ENCODE assay signal across 8 mouse cellular contexts in genomic region chr7:34798441-34799403, GRCm38 (mm10). TPM values are rescaled to one million over a fixed set of nuclear protein-coding genes. Genes with fewer than 3 reads are reported as not detected.
DNase-seq lines count a peak whose midpoint lies in the region; ATAC-seq and TF ChIP-seq lines count a peak whose summit lies in the region.

No protein-coding gene starts in this region.

- H3K9me3 ChIP-seq in heart, embryonic 12.5 days (replicated peaks): no peaks in the 10 kb centered on the region
- no peaks in the 10 kb centered on the region for H3K9me3 ChIP-seq in limb, embryonic 14.5 days (ENCODE audit: control insufficient read depth, low read length)

- intact Hi-C loops in heart, adult 2 months (cut with DNase I): no loop called here
- intact Hi-C loops in heart, postnatal 14 days (cut with DNase I): no loop called here

- H3K27ac ChIP-seq in heart, embryonic 12.5 days (ENCODE audit: poor library complexity, severe bottlenecking): no peak overlapping the region
- no peak overlapping the region for H3K27ac ChIP-seq in heart, adult 2 months
- H3K27ac ChIP-seq in limb, embryonic 14.5 days (replicated peaks; ENCODE audit: low read depth, low read length): no peak overlapping the region

- H3K36me3 ChIP-seq in heart, embryonic 12.5 days: no peaks in the 10 kb centered on the region
- H3K36me3 ChIP-seq in heart, adult 2 months (ENCODE audit: control insufficient read depth, insufficient read depth, low read length): no peaks in the 10 kb centered on the region
- no peaks in the 10 kb centered on the region for H3K36me3 ChIP-seq in limb, embryonic 14.5 days (ENCODE audit: control insufficient read depth, insufficient read depth, low read length)

- no peak for TF ChIP-seq EP300 in heart, adult 2 months (IDR thresholded peaks at IDR 0.05; ENCODE audit: insufficient read depth, low read depth, low read length)

- H3K4me3 ChIP-seq in heart, embryonic 12.5 days: no peak overlapping the region
- H3K4me3 ChIP-seq in heart, adult 2 months: no peak overlapping the region
- no peak overlapping the region for H3K4me3 ChIP-seq in limb, embryonic 14.5 days (replicated peaks; ENCODE audit: low read length)

- H3K27me3 ChIP-seq in heart, embryonic 12.5 days (replicated peaks): peaks cover 15% of the 10 kb centered on the region; the same call in 1 of the 2 replicates
- no peaks in the 10 kb centered on the region for H3K27me3 ChIP-seq in heart, adult 2 months (ENCODE audit: control insufficient read depth, insufficient read depth, low read length)
- 0 out of 2 replicates have a peak, but pooled peaks cover 4% of the 10 kb centered on the region for H3K27me3 ChIP-seq in limb, embryonic 14.5 days (ENCODE audit: control insufficient read depth, insufficient read depth, low read length)

- H3K9ac ChIP-seq in heart, embryonic 12.5 days: no peak overlapping the region
- H3K9ac ChIP-seq in heart, adult 2 months (ENCODE audit: low read depth, low read length): no peak overlapping the region
- H3K9ac ChIP-seq in limb, embryonic 14.5 days (ENCODE audit: low read depth, low read length, severe bottlenecking): no peak overlapping the region

- H3K4me2 ChIP-seq in heart, embryonic 12.5 days: peak overlapping the region; percentile 42
- H3K4me2 ChIP-seq in limb, embryonic 14.5 days (replicated peaks; ENCODE audit: low read depth, low read length, severe bottlenecking): peak overlapping the region; percentile 30; the same call in 1 of the 2 replicates

- no peak for ATAC-seq in heart, embryonic 12.5 days (ENCODE audit: insufficient number of reproducible peaks, low FRiP score)
- no peak for ATAC-seq in limb, embryonic 14.5 days (ENCODE audit: low FRiP score, low read depth)

- no peak for TF ChIP-seq CTCF in heart, adult 2 months (IDR thresholded peaks at IDR 0.05)

- no peak for TF ChIP-seq POLR2A in heart, adult 2 months (IDR thresholded peaks at IDR 0.05; ENCODE audit: insufficient read depth, low read depth, low read length)
- TF ChIP-seq POLR2A in limb, embryonic 14.5 days (IDR thresholded peaks at IDR 0.05; ENCODE audit: borderline replicate concordance, extremely low read depth, insufficient read depth, insufficient read length): no peak

- H3K4me1 ChIP-seq in heart, embryonic 12.5 days (replicated peaks): peaks cover 17% of the 10 kb centered on the region
- no peaks in the 10 kb centered on the region for H3K4me1 ChIP-seq in heart, adult 2 months (ENCODE audit: control insufficient read depth, insufficient read depth, low read length)
- peaks cover 18% of the 10 kb centered on the region for H3K4me1 ChIP-seq in limb, embryonic 14.5 days (ENCODE audit: control insufficient read depth, insufficient read depth, low read length)

- H3K79me2 ChIP-seq in heart, adult 2 months (replicated peaks; ENCODE audit: control insufficient read depth, insufficient read depth, low read length): no peaks in the 10 kb centered on the region

- DNase-seq in heart, adult 2 months: no peak
- DNase-seq in adrenal gland, postnatal 10 days: peak; percentile 71
- peak; percentile 15 to 28 for DNase-seq in heart, postnatal 14 days
- DNase-seq in limb, embryonic 14.5 days (ENCODE audit: low spot score): peak; percentile 42
- DNase-seq in Muller cell, postnatal 12 days (ENCODE audit: inconsistent ontology term): no peak
- no peak for DNase-seq in gastrocnemius, postnatal 4 days (ENCODE audit: low spot score in 2 of 2)
- DNase-seq in cerebellum, adult 11-12 months: no peak

- WGBS in heart, embryonic 12.5 days: 8% methylated on average over 11 of the region's 11 CpGs
- 11% methylated on average over 11 of the region's 11 CpGs for WGBS in heart, adult 2 months
- 3% methylated on average over 11 of the region's 11 CpGs for WGBS in limb, embryonic 14.5 days

RNA-seq across cellular contexts. Expression of gene Chst8, which starts 13.8 kb away (rescaled TPM):
- polyA plus RNA-seq in heart, embryonic 12.5 days (2016; fragmentation: Nextera tagmentation; extraction: Ambion mirVana): 1.1 and 1.4 TPM in 2 replicates
- under 1 TPM in 1 of 2 experiments, not detected in 1; 0.39 TPM for total RNA-seq in heart, adult 2 months (2021)
- 0.23 and 0.41 TPM in 2 replicates for polyA plus RNA-seq in heart, adult 2 months (2012; rRNA removed)
- 1 to 10 TPM; 5.5 to 6.0 TPM for total RNA-seq in adrenal gland, postnatal 10 days (2021)
- total RNA-seq in heart, postnatal 14 days (2021): under 1 TPM in 1 of 2 experiments, not detected in 1; 0.37 TPM
- 1.3 and 2.0 TPM in 2 replicates for polyA plus RNA-seq in limb, embryonic 14.5 days (2012; rRNA removed)
- polyA plus RNA-seq in limb, embryonic 14.5 days (2014; fragmentation: Nextera tagmentation; extraction: Ambion mirVana): 0.80 and 1.1 TPM in 2 replicates
- total RNA-seq in gastrocnemius, postnatal 4 days (2021): 1 to 10 TPM in 1 of 2 experiments, under 1 TPM in 1; 0.83 to 1.3 TPM

Comparison
In these comparisons a context has a peak if more than half of its experiments do, and no peak if none do; other contexts are left out.
1. DNase-seq: peak in adrenal gland, postnatal 10 days (single experiment), heart, postnatal 14 days (2 of 2) and limb, embryonic 14.5 days (single experiment); none in heart, adult 2 months (0 of 2), Muller cell, postnatal 12 days (single experiment), gastrocnemius, postnatal 4 days (0 of 2) and cerebellum, adult 11-12 months (single experiment).